Mouse (Mus musculus) v-Abl transformed pro-B cells (cell line): Measurements from ENCODE around the gene Rasgrp4.
"Not testable (repeated sequence)": the region's sequence is repeated elsewhere in the genome, so short reads cannot be mapped to it uniquely, and the experiment has no call there.

Experiments used
- in situ Hi-C, 2 experiments: fragments of 400-800 bp; cut with MboI; formaldehyde crosslinking; loops; one replicate each; pipeline ENCODE4 v1.15.1; 2025; ENCODE audit not compliant: unreplicated experiment in 2 of 2

Rasgrp4 gene

DNA sequence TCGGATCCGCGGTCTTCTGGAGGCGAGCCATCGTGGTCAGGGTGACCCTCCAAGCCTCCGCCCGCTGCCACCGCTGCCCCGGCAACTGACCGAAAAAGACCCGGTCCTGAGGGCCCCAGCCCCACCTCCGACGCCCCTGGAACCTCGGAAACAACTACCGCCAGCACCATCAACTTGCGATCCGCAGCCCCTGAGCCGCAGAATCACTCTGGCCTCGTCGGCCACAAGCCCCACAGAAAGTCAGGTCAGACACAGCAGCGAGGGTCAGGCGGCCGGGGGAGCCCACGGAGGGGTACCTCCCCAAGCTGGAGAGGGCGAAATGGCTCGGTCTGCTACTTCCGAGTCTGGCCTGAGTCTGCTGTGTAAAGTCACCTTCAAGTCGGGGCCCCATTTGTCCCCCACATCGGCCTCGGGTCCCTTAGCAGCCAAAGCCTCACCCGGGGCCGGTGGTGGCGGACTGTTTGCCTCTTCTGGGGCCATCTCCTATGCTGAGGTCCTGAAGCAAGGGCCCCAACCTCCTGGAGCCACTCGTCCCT is 37.0 kb downstream of the Rasgrp4 start:
- in situ Hi-C loops, result loop anchor here (10.0 kb wide), 2 partner anchors 73 to 187 kb away; partner anchors contain the start of genes 2200002D01Rik (in 1 of the 2), Eif3k (in 1 of the 2) and Map4k1 (in 1 of the 2)

DNA sequence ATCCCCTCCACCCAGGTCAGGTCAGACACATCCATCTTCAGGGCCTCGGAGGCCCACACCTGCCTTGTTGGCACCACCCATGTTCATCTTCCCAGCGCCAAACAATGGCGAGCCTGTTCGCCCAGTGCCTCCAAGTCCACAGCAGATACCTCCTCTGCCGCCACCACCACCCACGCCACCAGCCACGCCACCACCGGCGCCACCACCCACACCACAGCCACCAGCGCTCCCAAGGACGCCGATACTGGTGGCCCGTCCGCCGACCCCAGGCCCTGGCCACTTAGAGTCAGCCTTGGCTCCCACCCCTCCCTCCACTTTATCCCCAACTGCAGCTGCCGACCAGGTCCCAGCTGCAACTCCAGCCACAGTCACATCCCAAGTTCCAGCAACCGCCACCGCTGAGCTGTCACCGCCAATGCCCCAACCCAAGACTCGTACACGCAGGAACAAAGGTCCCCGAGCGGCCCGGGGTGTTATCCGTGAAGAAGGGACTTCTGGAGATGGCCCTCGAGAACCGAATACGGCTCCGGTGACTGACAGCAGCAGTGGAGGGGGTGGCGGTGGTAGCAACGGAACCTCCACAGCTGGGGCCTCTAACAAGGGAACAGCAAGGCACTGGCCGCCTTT is 37.9 kb downstream of the Rasgrp4 start:
- in situ Hi-C loops, result loop anchor here (10.0 kb wide), 2 partner anchors 72 to 188 kb away; partner anchors contain the start of genes 2200002D01Rik (in 1 of the 2), Eif3k (in 1 of the 2) and Map4k1 (in 1 of the 2)

- in situ Hi-C loops, result loop anchor here (5.0 to 10.0 kb wide), 3 partner anchors 51 to 193 kb away; partner anchors contain the start of genes 2200002D01Rik (in 1 of the 2), Eif3k (in 1 of the 2), Map4k1 (in 1 of the 2) and Ryr1 (in 1 of the 2)
Measured at GRCm38 (mm10) chr7:29178106-29178505, 43.5 kb downstream of the Rasgrp4 start.

DNA sequence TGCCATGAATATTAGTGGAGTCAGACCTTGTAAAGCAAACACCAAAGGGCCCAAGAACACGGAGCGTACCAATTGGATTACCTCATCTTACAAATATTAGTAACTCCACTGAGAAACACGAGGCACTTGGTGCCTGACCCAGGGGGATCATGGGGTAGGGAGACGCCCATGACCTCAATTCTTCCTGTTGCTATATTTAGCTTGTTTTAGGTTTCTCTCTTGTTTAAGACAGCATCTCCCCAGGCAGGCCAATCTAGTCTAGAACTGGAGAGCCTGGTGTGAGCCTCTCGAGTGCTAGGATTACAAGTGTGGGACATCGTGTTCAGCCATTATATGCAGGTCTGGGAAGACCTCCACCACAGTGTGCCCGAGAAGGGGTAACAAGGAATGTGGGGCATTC is 44.7 kb downstream of the Rasgrp4 start:
- in situ Hi-C loops, result loop anchor here (5.0 to 10.0 kb wide), 3 partner anchors 52 to 195 kb away; partner anchors contain the start of genes 2200002D01Rik (in 1 of the 2), Eif3k (in 1 of the 2), Map4k1 (in 1 of the 2) and Ryr1 (in 1 of the 2)

DNA sequence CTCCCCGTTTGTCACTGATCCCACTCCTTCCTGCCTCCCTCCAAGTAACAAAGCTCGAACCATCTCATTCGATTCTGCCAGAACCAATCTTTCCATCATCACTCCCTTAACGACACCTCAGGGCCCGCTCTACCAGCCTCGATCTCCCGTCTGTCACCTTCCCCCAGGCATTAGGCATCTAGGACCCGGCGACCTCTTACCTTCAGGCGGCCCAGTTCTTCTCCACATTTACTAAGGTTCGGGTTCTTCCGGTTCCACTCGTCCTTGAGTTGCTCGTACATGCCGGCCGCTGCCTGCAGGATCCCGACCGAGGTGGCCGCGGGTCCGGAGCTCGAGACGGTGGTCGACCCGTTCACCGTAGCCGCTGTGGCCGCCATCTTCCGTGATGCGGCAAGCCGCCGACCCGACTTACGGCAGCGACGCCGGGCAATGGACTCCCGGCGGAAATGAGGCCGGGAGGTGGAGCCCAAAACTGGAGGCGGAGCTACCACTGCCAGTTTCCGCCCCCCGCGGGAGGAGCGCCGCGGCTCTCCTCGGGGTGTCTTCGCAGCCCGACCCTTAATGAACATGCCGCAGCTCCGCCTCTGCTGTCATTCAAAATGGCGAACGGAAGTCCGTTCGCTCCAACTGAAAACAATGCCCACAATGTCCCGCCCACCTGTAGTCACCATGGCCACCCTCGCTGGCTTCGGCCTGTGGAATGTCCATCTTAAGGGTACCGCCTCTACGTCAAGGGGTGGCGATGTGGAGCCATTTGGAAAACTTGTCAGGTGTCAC is 45.6 kb downstream of the Rasgrp4 start, which contains the start of gene Psmd8:
Psmd8 (minus strand) TSS at position 625 of the 777 bp plus-strand sequence.
- in situ Hi-C loops, result loop anchor here in 1 of 2 experiments (5.0 kb wide), 1 partner anchor 52 kb away; the partner anchor contains the start of gene Kcnk6

DNA sequence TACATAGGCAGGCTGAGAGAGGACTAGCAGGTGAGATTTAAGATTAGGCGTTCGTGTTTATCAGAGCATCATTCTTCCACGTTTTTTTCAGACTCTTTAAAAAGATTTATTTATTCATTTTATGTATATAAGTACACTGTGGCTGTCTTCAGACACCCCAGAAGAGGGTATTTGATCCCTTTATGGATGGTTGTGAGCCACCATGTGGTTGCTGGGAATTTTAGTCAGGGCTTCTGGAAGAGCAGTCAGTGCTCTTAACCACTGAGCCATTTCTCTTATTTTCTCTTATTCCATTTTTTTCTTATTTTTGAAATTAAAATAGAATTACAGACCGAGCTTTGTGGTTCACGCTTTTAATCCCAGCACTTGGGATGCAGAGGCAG is 46.2 kb downstream of the Rasgrp4 start:
- in situ Hi-C loops, result loop anchor here in 1 of 2 experiments (5.0 kb wide), 1 partner anchor 51 kb away; the partner anchor contains the start of gene Kcnk6

GRCm38 (mm10) chr7:29181323-29181722 is 46.7 kb downstream of the Rasgrp4 start:
- in situ Hi-C loops, result loop anchor here in 1 of 2 experiments (5.0 kb wide), 1 partner anchor 51 kb away; the partner anchor contains the start of gene Kcnk6

- in situ Hi-C loops, result not testable (repeated sequence)
Measured at GRCm38 (mm10) chr7:29194230-29194629, 59.6 kb downstream of the Rasgrp4 start.

- in situ Hi-C loops, result no loop called here
Measured at GRCm38 (mm10) chr7:29202577-29202976, 67.9 kb downstream of the Rasgrp4 start.
